ENCODE assay signal across 18 mouse cellular contexts in genomic region chr12:91511766-91512165, GRCm38 (mm10).
DNase-seq lines count a peak whose midpoint lies in the region; ATAC-seq and TF ChIP-seq lines count a peak whose summit lies in the region.
"Had no signal": no experiment of that assay in that cellular context is flagged by ENCODE, and none has a peak within 500 bp of the region (broad histone marks: within the 10 kb centered on the region; RNA-seq: fewer than 3 reads in every experiment).

No protein-coding gene starts in this region.

- no peak overlapping the region for H3K27ac ChIP-seq in ES-E14 (ENCODE audit: insufficient read depth, low read depth, low read length, poor library complexity, severe bottlenecking)
- H3K27ac ChIP-seq in forebrain, postnatal 0 days (ENCODE audit: low read depth, low read length), result peak overlapping the region; percentile 73; the same call in 1 of the 2 replicates
- H3K27ac ChIP-seq: embryonic facial prominence, embryonic 15.5 days; heart, embryonic 10.5 days; lung, embryonic 15.5 days had no signal

- no peaks in the 10 kb centered on the region for H3K4me1 ChIP-seq in ES-E14 (ENCODE audit: control insufficient read depth in 2 of 2, insufficient read depth in 2 of 2, low read length in 2 of 2, poor library complexity in 1 of 2)
- H3K4me1 ChIP-seq in forebrain, postnatal 0 days (ENCODE audit: insufficient read depth), result 0 out of 2 replicates have a peak, but pooled peaks cover 4% of the 10 kb centered on the region
- H3K4me1 ChIP-seq: embryonic facial prominence, embryonic 15.5 days; heart, embryonic 10.5 days; lung, embryonic 15.5 days had no signal

- no peaks in the 10 kb centered on the region for H3K9me3 ChIP-seq in ES-E14 (ENCODE audit: control insufficient read depth, insufficient read depth, low read depth, low read length)
- H3K9me3 ChIP-seq in forebrain, postnatal 0 days (ENCODE audit: low read length), result no peaks in the 10 kb centered on the region
- H3K9me3 ChIP-seq: embryonic facial prominence, embryonic 15.5 days; heart, embryonic 10.5 days; lung, embryonic 15.5 days had no signal

- H3K27me3 ChIP-seq in forebrain, postnatal 0 days (ENCODE audit: insufficient read depth, low read length), result no peaks in the 10 kb centered on the region
- H3K27me3 ChIP-seq: embryonic facial prominence, embryonic 15.5 days; lung, embryonic 15.5 days had no signal

- in situ Hi-C loops in ES-E14 (cut with MboI; ENCODE audit: low sequenced_read_pairs in 2 of 2, unreplicated experiment in 2 of 2), result no loop called here

- DNase-seq in layer of hippocampus, postnatal 14 days (ENCODE audit: low spot score in 2 of 2), result peak; percentile 9 to 20
- no peak for DNase-seq in layer of hippocampus, adult 18-20 months (ENCODE audit: low spot score in 2 of 2)
- DNase-seq in ES-E14 (ENCODE audit: low read depth, low spot score) (peak; percentile 6), ZHBTc4 (ENCODE audit: low read depth, low spot score) (peak; percentile 28)
- DNase-seq in forebrain, postnatal 0 days, result peak; percentile 80
- no peak for DNase-seq in cerebellum, postnatal 4 days (ENCODE audit: low spot score in 2 of 2)
- DNase-seq: cerebellum, adult 11-12 months; cerebellum, postnatal 36 days; gastrocnemius, postnatal 25 days; kidney, postnatal 10 days; layer of hippocampus, adult 9-11 months; left cerebral cortex, postnatal 4 days had no signal

- WGBS in forebrain, postnatal 0 days, result 21% methylated on average over 3 of the region's 3 CpGs

- no peak overlapping the region for H3K9ac ChIP-seq in ES-E14 (ENCODE audit: insufficient read depth, low read depth, low read length, poor library complexity, severe bottlenecking)
- no peak overlapping the region for H3K9ac ChIP-seq in forebrain, postnatal 0 days
- H3K9ac ChIP-seq: embryonic facial prominence, embryonic 15.5 days; lung, embryonic 15.5 days had no signal

- TF ChIP-seq CTCF in forebrain, postnatal 0 days (IDR thresholded peaks at IDR 0.05; ENCODE audit: low read depth), result no peak

- ATAC-seq in forebrain, postnatal 0 days, result peak; percentile 96
- no peak for ATAC-seq in erythroid progenitor cell, adult 5-6 weeks (replicated peaks; ENCODE audit: low FRiP score, poor library complexity, severe bottlenecking)
- ATAC-seq: intestine, embryonic 16.5 days had no signal

- no peak overlapping the region for H3K4me2 ChIP-seq in forebrain, postnatal 0 days (ENCODE audit: low read depth)
- H3K4me2 ChIP-seq: embryonic facial prominence, embryonic 15.5 days; liver, embryonic 11.5 days; lung, embryonic 15.5 days had no signal

- no peaks in the 10 kb centered on the region for H3K36me3 ChIP-seq in ES-E14 (ENCODE audit: control insufficient read depth, insufficient read depth, low read length, poor library complexity, severe bottlenecking)
- no peaks in the 10 kb centered on the region for H3K36me3 ChIP-seq in forebrain, postnatal 0 days (ENCODE audit: insufficient read depth)
- H3K36me3 ChIP-seq: embryonic facial prominence, embryonic 15.5 days; heart, embryonic 10.5 days; lung, embryonic 15.5 days had no signal

- H3K4me3 ChIP-seq in ES-E14 (ENCODE audit: insufficient read depth in 1 of 2, low read depth in 1 of 2, low read length in 2 of 2, poor library complexity in 1 of 2, severe bottlenecking in 1 of 2), result no peak overlapping the region
- H3K4me3 ChIP-seq in forebrain, postnatal 0 days (ENCODE audit: low read depth, low read length), result no peak overlapping the region
- H3K4me3 ChIP-seq: embryonic facial prominence, embryonic 15.5 days; heart, embryonic 10.5 days; lung, embryonic 15.5 days had no signal

TF ChIP-seq in ES-E14, 5 proteins besides CTCF, POLR2A, EP300 and RAD21:
- TF ChIP-seq CHD2 (IDR thresholded peaks at IDR 0.05; ENCODE audit: low read depth, low read length) (no peak), MAFK (IDR thresholded peaks at IDR 0.05; ENCODE audit: insufficient read depth, low read depth, low read length) (no peak), ZC3H11A (IDR thresholded peaks at IDR 0.05; ENCODE audit: borderline replicate concordance, low read depth, low read length) (no peak), ZNF384 (IDR thresholded peaks at IDR 0.05; ENCODE audit: low read depth, low read length) (no peak), HCFC1 (IDR thresholded peaks at IDR 0.05; ENCODE audit: borderline replicate concordance, insufficient read depth, low read length) (no peak)

Comparison
In these comparisons a context has a peak if more than half of its experiments do, and no peak if none do; other contexts are left out.
1. DNase-seq: peak in layer of hippocampus, postnatal 14 days (2 of 2), ES-E14 (single experiment), ZHBTc4 (single experiment) and forebrain, postnatal 0 days (single experiment); none in layer of hippocampus, adult 18-20 months (0 of 2) and cerebellum, postnatal 4 days (0 of 2).